Mouse (Mus musculus) kidney, adult 2 months (tissue): ENCODE results near the gene Ptprn. TPM values are rescaled to one million over a fixed set of nuclear protein-coding genes. Genes with fewer than 3 reads are reported as not detected.

Source experiments
- DNase-seq: peaks from one replicate; pipeline ENCODE4 v3.0.0; 2021
- H3K27ac ChIP-seq: fragments of 200-500 bp; 2 replicates; pipeline ENCODE4 v1.5.1; 2012; ENCODE audit warnings: low read depth, low read length, control low read depth, inconsistent platforms; ENCODE audit not compliant: insufficient read depth
- H3K27me3 ChIP-seq: fragments of 200-500 bp; replicated peaks from 2 replicates; pipeline ENCODE4 v1.6.1; 2012; ENCODE audit warnings: mild to moderate bottlenecking, moderate library complexity, low read length, inconsistent platforms; ENCODE audit not compliant: control insufficient read depth, insufficient read depth
- H3K36me3 ChIP-seq: fragments of 200-500 bp; 2 replicates; pipeline ENCODE4 v1.6.1; 2012; ENCODE audit warnings: mild to moderate bottlenecking, moderate library complexity, low read length, inconsistent platforms; ENCODE audit not compliant: control insufficient read depth, insufficient read depth
- H3K4me1 ChIP-seq: fragments of 200-500 bp; 2 replicates; pipeline ENCODE4 v1.6.1; 2011; ENCODE audit warnings: low read length; ENCODE audit not compliant: control insufficient read depth, insufficient read depth
- H3K4me3 ChIP-seq: fragments of 200-500 bp; 2 replicates; pipeline ENCODE4 v1.5.1; 2011; ENCODE audit warnings: mild to moderate bottlenecking, low read depth, low read length, control low read depth; ENCODE audit not compliant: insufficient read depth
- CTCF ChIP-seq: fragments of 200-500 bp; conservative IDR thresholded peaks from 2 replicates; pipeline ENCODE4 v1.5.1; 2011; ENCODE audit warnings: low read depth, mild to moderate bottlenecking, control low read depth, low read length, moderate library complexity, mixed read lengths; ENCODE audit not compliant: insufficient read depth, insufficient read length
- POLR2A ChIP-seq: fragments of 200-500 bp; IDR thresholded peaks from one replicate; pipeline ENCODE4 v1.6.1; 2011; ENCODE audit warnings: low read depth, low read length, control low read depth
- WGBS: fragments of 180-500 bp; shearing (Covaris S2); methylation state at CpG from one replicate; pipeline ENCODE4 v1.1.7; 2018; 5-methylcytosine and 5-hydroxymethylcytosine counted together
- polyA plus RNA-seq: library from polyadenylated mRNA; depleted of rRNA; stranded (reverse); fragments of >200 nt; gene quantifications from 2 replicates; pipeline ENCODE4 v1.2.3, GENCODE M21; 2012

Ptprn gene
- polyA plus RNA-seq, 1 experiment, result 0.81 TPM

- Histone ChIP-seq H3K4me1 (peaks cover 4% of the 10 kb centered on the region; the same call in 1 of the 2 replicates), H3K36me3 (no peaks in the 10 kb centered on the region), H3K4me3 (no peak overlapping the region), H3K27ac (no peak overlapping the region), H3K27me3 (no peaks in the 10 kb centered on the region)
- no peak for DNase-seq
- TF ChIP-seq POLR2A (no peak), CTCF (no peak)
- WGBS, result 71% methylated on average over 7 of the region's 7 CpGs
Observed at GRCm38 (mm10) chr1:75230335-75230994, 33.8 kb downstream of the Ptprn start.

- Histone ChIP-seq H3K4me3 (no peak overlapping the region), H3K27me3 (no peaks in the 10 kb centered on the region), H3K27ac (no peak overlapping the region), H3K36me3 (no peaks in the 10 kb centered on the region), H3K4me1 (no peaks in the 10 kb centered on the region; the same call in 1 of the 2 replicates)
- DNase-seq, result no peak
- WGBS, result 66% methylated on average over 4 of the region's 4 CpGs
- TF ChIP-seq POLR2A, result no peak
Observed at GRCm38 (mm10) chr1:75229158-75229557, 35.1 kb downstream of the Ptprn start.

- WGBS, result 82% methylated on average over 1 of the region's 1 CpGs
- Histone ChIP-seq H3K27ac (no peak overlapping the region), H3K27me3 (no peaks in the 10 kb centered on the region), H3K4me3 (no peak overlapping the region), H3K4me1 (no peaks in the 10 kb centered on the region; the same call in 1 of the 2 replicates), H3K36me3 (no peaks in the 10 kb centered on the region)
- no peak for DNase-seq
- TF ChIP-seq POLR2A (no peak), CTCF (no peak)
Observed at GRCm38 (mm10) chr1:75227653-75228052, 36.6 kb downstream of the Ptprn start.

GRCm38 (mm10) chr1:75226138-75226537, 38.2 kb downstream of the Ptprn start:
- no peak overlapping the region for H3K4me3 ChIP-seq
- no peaks in the 10 kb centered on the region for H3K36me3 ChIP-seq
- no peak overlapping the region for H3K27ac ChIP-seq
- TF ChIP-seq CTCF (no peak), POLR2A (no peak)
- DNase-seq, result no peak
- WGBS, result 41% methylated on average over 2 of the region's 2 CpGs
- no peaks in the 10 kb centered on the region; the same call in 1 of the 2 replicates for H3K4me1 ChIP-seq
- H3K27me3 ChIP-seq, result no peaks in the 10 kb centered on the region

GRCm38 (mm10) chr1:75225473-75225872, 38.8 kb downstream of the Ptprn start:
- H3K27ac ChIP-seq, result no peak overlapping the region
- H3K4me3 ChIP-seq, result no peak overlapping the region
- WGBS, result 68% methylated on average over 3 of the region's 3 CpGs
- DNase-seq, result no peak
- no peaks in the 10 kb centered on the region for H3K27me3 ChIP-seq
- no peaks in the 10 kb centered on the region; the same call in 1 of the 2 replicates for H3K4me1 ChIP-seq
- H3K36me3 ChIP-seq, result no peaks in the 10 kb centered on the region
- TF ChIP-seq CTCF (no peak), POLR2A (no peak)

GRCm38 (mm10) chr1:75223532-75223931, 40.8 kb downstream of the Ptprn start:
- no peak for DNase-seq
- peaks cover 3% of the 10 kb centered on the region; the same call in 1 of the 2 replicates for H3K4me1 ChIP-seq
- no peaks in the 10 kb centered on the region for H3K27me3 ChIP-seq
- no peak for TF ChIP-seq POLR2A
- TF ChIP-seq CTCF, result no peak
- no peak overlapping the region for H3K4me3 ChIP-seq
- H3K27ac ChIP-seq, result no peak overlapping the region
- 64% methylated on average over 6 of the region's 6 CpGs for WGBS
- H3K36me3 ChIP-seq, result no peaks in the 10 kb centered on the region

- Histone ChIP-seq H3K27me3 (no peaks in the 10 kb centered on the region), H3K4me3 (no peak overlapping the region), H3K36me3 (no peaks in the 10 kb centered on the region), H3K4me1 (peaks cover 3% of the 10 kb centered on the region; the same call in 1 of the 2 replicates), H3K27ac (no peak overlapping the region)
- WGBS, result 80% methylated on average over 6 of the region's 6 CpGs
- no peak for TF ChIP-seq POLR2A
- TF ChIP-seq CTCF, result no peak
- no peak for DNase-seq
Observed at GRCm38 (mm10) chr1:75222926-75223325, 41.4 kb downstream of the Ptprn start.
